Mouse (Mus musculus): ENCODE measurements at regions not wholly inside any gene's neighbourhood (a gene's known extent, or its start where the extent isn't known, plus 50 kb on each side); places are given as distances from the start of the nearest gene placed in this dataset.

- intact Hi-C loops (cut with DNase I): no loop called here
Measured at GRCm38 (mm10) chr14:24731872-24732525, 245.1 kb downstream of the Rps24 start.

GRCm38 (mm10) chr14:24733326-24733725, 246.4 kb downstream of the Rps24 start:
- DNase-seq: no peak
- intact Hi-C loops (cut with DNase I): no loop called here

More at GRCm38 (mm10) chr14:24731872-24732525, 245.1 kb downstream of the Rps24 start:
- no peak for DNase-seq

GRCm38 (mm10) chr14:24738869-24739268, 251.9 kb downstream of the Rps24 start:
- intact Hi-C loops (cut with DNase I): no loop called here
- no peak for DNase-seq

- intact Hi-C loops (cut with DNase I): loop anchor here (2.0 kb wide), 1 partner anchor 34 kb away; no protein-coding TSS in a partner anchor
- DNase-seq: no peak
Measured at GRCm38 (mm10) chr14:24744451-24744850, 257.5 kb downstream of the Rps24 start.

- intact Hi-C loops (cut with DNase I): loop anchor here (2.0 kb wide), 1 partner anchor 33 kb away; no protein-coding TSS in a partner anchor
Measured at GRCm38 (mm10) chr14:24745730-24746129, 258.8 kb downstream of the Rps24 start.

GRCm38 (mm10) chr14:24747471-24747795, 260.5 kb downstream of the Rps24 start:
- intact Hi-C loops (cut with DNase I): no loop called here
- no peak for DNase-seq

More at GRCm38 (mm10) chr14:24745730-24746129, 258.8 kb downstream of the Rps24 start:
- no peak for DNase-seq

GRCm38 (mm10) chr14:24747796-24748496, 261.0 kb downstream of the Rps24 start:
- peak; percentile 51 to 58 for DNase-seq
- intact Hi-C loops (cut with DNase I): no loop called here

GRCm38 (mm10) chr14:24748497-24748862, 261.6 kb downstream of the Rps24 start:
- no peak for DNase-seq
- intact Hi-C loops (cut with DNase I): no loop called here

- DNase-seq: no peak
- intact Hi-C loops (cut with DNase I): no loop called here
Measured at GRCm38 (mm10) chr14:24749313-24749712, 262.4 kb downstream of the Rps24 start.

- intact Hi-C loops (cut with DNase I): no loop called here
- peak in 1 of 2 experiments; percentile 24 for DNase-seq
Measured at GRCm38 (mm10) chr14:24751227-24751626, 264.3 kb downstream of the Rps24 start.

GRCm38 (mm10) chr14:24754753-24755152, 267.8 kb downstream of the Rps24 start:
- intact Hi-C loops (cut with DNase I): no loop called here
- no peak for DNase-seq

- no peak for DNase-seq
- intact Hi-C loops (cut with DNase I): no loop called here
Measured at GRCm38 (mm10) chr14:24755426-24756117, 268.6 kb downstream of the Rps24 start.

GRCm38 (mm10) chr14:24757302-24757701, 270.4 kb downstream of the Rps24 start:
- peak; percentile 31 to 56 for DNase-seq
- intact Hi-C loops (cut with DNase I): no loop called here

GRCm38 (mm10) chr14:24757843-24758242, 270.9 kb downstream of the Rps24 start:
- intact Hi-C loops (cut with DNase I): no loop called here
- DNase-seq: no peak

GRCm38 (mm10) chr14:24760926-24761325, 274.0 kb downstream of the Rps24 start:
- DNase-seq: no peak
- intact Hi-C loops (cut with DNase I): loop anchor here (10.0 kb wide), 1 partner anchor 256 kb away; no protein-coding TSS in a partner anchor

GRCm38 (mm10) chr14:24762468-24763274, 275.7 kb downstream of the Rps24 start:
- intact Hi-C loops (cut with DNase I): loop anchor here (10.0 kb wide), 1 partner anchor 258 kb away; no protein-coding TSS in a partner anchor
- no peak for DNase-seq

- intact Hi-C loops (cut with DNase I): loop anchor here (10.0 kb wide), 1 partner anchor 259 kb away; no protein-coding TSS in a partner anchor
- DNase-seq: no peak
Measured at GRCm38 (mm10) chr14:24763275-24763812, 276.4 kb downstream of the Rps24 start.

- intact Hi-C loops (cut with DNase I): loop anchor here (10.0 kb wide), 1 partner anchor 259 kb away; no protein-coding TSS in a partner anchor
Measured at GRCm38 (mm10) chr14:24763845-24764244, 276.9 kb downstream of the Rps24 start.

GRCm38 (mm10) chr14:24766260-24766659, 279.3 kb downstream of the Rps24 start:
- intact Hi-C loops (cut with DNase I): loop anchor here (10.0 kb wide), 1 partner anchor 261 kb away; no protein-coding TSS in a partner anchor

More at GRCm38 (mm10) chr14:24763845-24764244, 276.9 kb downstream of the Rps24 start:
- DNase-seq: no peak

GRCm38 (mm10) chr14:24766690-24767089, 279.8 kb downstream of the Rps24 start:
- no peak for DNase-seq
- intact Hi-C loops (cut with DNase I): loop anchor here (10.0 kb wide), 1 partner anchor 262 kb away; no protein-coding TSS in a partner anchor

More at GRCm38 (mm10) chr14:24766260-24766659, 279.3 kb downstream of the Rps24 start:
- DNase-seq: no peak

Data from heart, postnatal 14 days (tissue).